Mouse (Mus musculus): ENCODE results near the gene Prkce. TPM values are rescaled to one million over a fixed set of nuclear protein-coding genes. Genes with fewer than 3 reads are reported as not detected.

Gene Prkce
- total and polyA plus RNA-seq, 3 experiments = 6.1 to 27.3 (median 26.0) TPM

GRCm38 (mm10) chr17:86622862-86623261, 455.3 kb downstream of the Prkce start:
- Histone ChIP-seq H3K9ac (ENCODE audit: low read depth, low read length) (no peak overlapping the region), H3K27me3 (ENCODE audit: control insufficient read depth, insufficient read depth, low read length) (no peaks in the 10 kb centered on the region), H3K36me3 (ENCODE audit: control insufficient read depth, insufficient read depth, low read length) (no peaks in the 10 kb centered on the region), H3K4me1 (ENCODE audit: control insufficient read depth, insufficient read depth, low read length) (peaks cover 13% of the 10 kb centered on the region), H3K79me2 (replicated peaks; ENCODE audit: control insufficient read depth, insufficient read depth, low read length) (no peaks in the 10 kb centered on the region), H3K27ac (no peak overlapping the region), H3K4me3 (no peak overlapping the region)
- TF ChIP-seq CTCF (IDR thresholded peaks at IDR 0.05) = no peak
- no peak for TF ChIP-seq EP300 (IDR thresholded peaks at IDR 0.05; ENCODE audit: insufficient read depth, low read depth, low read length)
- TF ChIP-seq POLR2A (IDR thresholded peaks at IDR 0.05; ENCODE audit: insufficient read depth, low read depth, low read length) = no peak
- DNase-seq = no peak
- 76% methylated on average over 3 of the region's 3 CpGs for WGBS
- intact Hi-C loops (cut with DNase I) = no loop called here

DNA sequence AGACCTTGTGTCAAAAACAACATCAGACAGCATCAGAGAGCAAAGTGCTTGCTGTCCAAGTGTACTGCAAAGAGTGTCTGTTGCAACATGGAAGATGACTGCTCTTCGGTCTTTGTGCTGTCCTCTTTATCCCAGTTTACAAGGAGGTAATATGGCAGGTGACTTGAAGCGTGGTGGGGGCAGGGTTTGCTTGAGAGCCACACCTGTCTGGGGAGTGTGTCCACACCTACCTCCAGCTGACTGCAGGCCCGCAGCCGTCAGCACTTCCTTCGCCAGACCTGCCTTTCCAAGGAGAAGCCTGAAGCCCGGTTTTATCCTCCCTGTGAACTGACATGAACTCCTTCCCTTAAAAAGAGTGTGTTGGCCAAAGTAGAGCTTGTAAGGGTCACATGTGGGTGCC, 458.9 kb downstream of the Prkce start:
- no peak for DNase-seq
- 88% methylated on average over 6 of the region's 6 CpGs for WGBS
- intact Hi-C loops (cut with DNase I) = no loop called here
- TF ChIP-seq CTCF (IDR thresholded peaks at IDR 0.05) = no peak
- TF ChIP-seq EP300 (IDR thresholded peaks at IDR 0.05; ENCODE audit: insufficient read depth, low read depth, low read length) = no peak
- no peak for TF ChIP-seq POLR2A (IDR thresholded peaks at IDR 0.05; ENCODE audit: insufficient read depth, low read depth, low read length)
- peaks cover 5% of the 10 kb centered on the region for H3K4me1 ChIP-seq (ENCODE audit: control insufficient read depth, insufficient read depth, low read length)
- no peaks in the 10 kb centered on the region for H3K36me3 ChIP-seq (ENCODE audit: control insufficient read depth, insufficient read depth, low read length)
- H3K79me2 ChIP-seq (replicated peaks; ENCODE audit: control insufficient read depth, insufficient read depth, low read length) = no peaks in the 10 kb centered on the region
- H3K4me3 ChIP-seq = no peak overlapping the region
- no peak overlapping the region for H3K27ac ChIP-seq
- H3K27me3 ChIP-seq (ENCODE audit: control insufficient read depth, insufficient read depth, low read length) = no peaks in the 10 kb centered on the region
- H3K9ac ChIP-seq (ENCODE audit: low read depth, low read length) = no peak overlapping the region

GRCm38 (mm10) chr17:86633131-86633530, 465.5 kb downstream of the Prkce start:
- intact Hi-C loops (cut with DNase I) = no loop called here
- Histone ChIP-seq H3K27ac (peak overlapping the region; percentile 16; the same call in 1 of the 2 replicates), H3K36me3 (ENCODE audit: control insufficient read depth, insufficient read depth, low read length) (no peaks in the 10 kb centered on the region), H3K4me1 (ENCODE audit: control insufficient read depth, insufficient read depth, low read length) (peaks cover 2% of the 10 kb centered on the region; the same call in 1 of the 2 replicates), H3K4me3 (no peak overlapping the region), H3K79me2 (replicated peaks; ENCODE audit: control insufficient read depth, insufficient read depth, low read length) (no peaks in the 10 kb centered on the region), H3K9ac (ENCODE audit: low read depth, low read length) (no peak overlapping the region), H3K27me3 (ENCODE audit: control insufficient read depth, insufficient read depth, low read length) (no peaks in the 10 kb centered on the region)
- WGBS = 33% methylated on average over 4 of the region's 4 CpGs
- no peak for TF ChIP-seq EP300 (IDR thresholded peaks at IDR 0.05; ENCODE audit: insufficient read depth, low read depth, low read length)
- TF ChIP-seq POLR2A (IDR thresholded peaks at IDR 0.05; ENCODE audit: insufficient read depth, low read depth, low read length) = no peak
- no peak for TF ChIP-seq CTCF (IDR thresholded peaks at IDR 0.05)
- DNase-seq = peak in 1 of 2 experiments; percentile 20

DNA sequence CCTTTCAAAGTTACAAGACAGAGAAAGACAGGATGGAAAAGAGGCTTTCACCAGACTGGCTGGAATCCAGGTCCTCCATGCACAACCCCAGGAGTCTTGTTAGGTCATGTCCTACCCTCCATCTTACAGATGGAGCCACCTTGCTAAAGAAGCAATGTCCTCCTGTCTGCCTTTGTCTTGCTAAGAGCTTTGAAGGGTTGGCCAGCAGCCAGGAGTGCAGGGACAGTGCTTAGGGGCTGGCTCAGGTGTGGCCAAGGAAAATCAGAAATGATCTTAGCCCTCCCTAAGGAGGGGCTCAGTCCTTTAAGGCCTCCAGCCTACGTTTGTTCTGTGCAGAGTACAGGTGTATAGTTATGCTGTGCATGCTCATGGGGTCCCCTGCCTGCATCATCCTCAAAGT, 469.7 kb downstream of the Prkce start:
- no peak for DNase-seq
- H3K4me3 ChIP-seq = no peak overlapping the region
- H3K4me1 ChIP-seq (ENCODE audit: control insufficient read depth, insufficient read depth, low read length) = peaks cover 2% of the 10 kb centered on the region; the same call in 1 of the 2 replicates
- H3K36me3 ChIP-seq (ENCODE audit: control insufficient read depth, insufficient read depth, low read length) = no peaks in the 10 kb centered on the region
- no peaks in the 10 kb centered on the region for H3K27me3 ChIP-seq (ENCODE audit: control insufficient read depth, insufficient read depth, low read length)
- 90% methylated on average over 1 of the region's 1 CpGs for WGBS
- H3K79me2 ChIP-seq (replicated peaks; ENCODE audit: control insufficient read depth, insufficient read depth, low read length) = no peaks in the 10 kb centered on the region
- H3K27ac ChIP-seq = no peak overlapping the region
- TF ChIP-seq EP300 (IDR thresholded peaks at IDR 0.05; ENCODE audit: insufficient read depth, low read depth, low read length) (no peak), POLR2A (IDR thresholded peaks at IDR 0.05; ENCODE audit: insufficient read depth, low read depth, low read length) (no peak), CTCF (IDR thresholded peaks at IDR 0.05) (no peak)
- intact Hi-C loops (cut with DNase I) = no loop called here
- no peak overlapping the region for H3K9ac ChIP-seq (ENCODE audit: low read depth, low read length)

DNA sequence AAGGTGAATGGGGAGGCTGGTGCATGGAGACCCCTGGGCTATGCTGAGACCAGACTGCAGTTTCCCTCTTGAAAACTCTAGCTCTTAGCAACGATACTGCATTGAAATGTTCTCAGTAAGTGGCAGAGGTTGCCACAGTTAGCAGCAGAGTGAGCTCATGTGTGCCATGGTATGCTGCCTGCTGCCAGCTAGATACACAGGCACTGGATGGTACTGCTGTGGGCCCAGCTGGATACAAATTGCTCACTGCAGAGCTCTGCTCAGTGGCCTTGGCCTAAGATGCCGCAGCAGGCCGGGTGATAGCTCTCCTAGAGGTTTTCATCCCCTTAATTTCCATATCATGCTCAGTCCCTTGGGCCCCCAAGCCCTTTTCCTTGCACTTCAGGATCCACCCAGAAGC, 471.7 kb downstream of the Prkce start:
- Histone ChIP-seq H3K4me3 (no peak overlapping the region), H3K36me3 (ENCODE audit: control insufficient read depth, insufficient read depth, low read length) (no peaks in the 10 kb centered on the region), H3K79me2 (replicated peaks; ENCODE audit: control insufficient read depth, insufficient read depth, low read length) (no peaks in the 10 kb centered on the region), H3K4me1 (ENCODE audit: control insufficient read depth, insufficient read depth, low read length) (no peaks in the 10 kb centered on the region), H3K27ac (no peak overlapping the region), H3K9ac (ENCODE audit: low read depth, low read length) (no peak overlapping the region), H3K27me3 (ENCODE audit: control insufficient read depth, insufficient read depth, low read length) (no peaks in the 10 kb centered on the region)
- no peak for DNase-seq
- intact Hi-C loops (cut with DNase I) = no loop called here
- 69% methylated on average over 3 of the region's 3 CpGs for WGBS
- TF ChIP-seq EP300 (IDR thresholded peaks at IDR 0.05; ENCODE audit: insufficient read depth, low read depth, low read length) (0 out of 2 replicates have a peak, but pooled peaks have one; percentile 29), CTCF (IDR thresholded peaks at IDR 0.05) (no peak)

DNA sequence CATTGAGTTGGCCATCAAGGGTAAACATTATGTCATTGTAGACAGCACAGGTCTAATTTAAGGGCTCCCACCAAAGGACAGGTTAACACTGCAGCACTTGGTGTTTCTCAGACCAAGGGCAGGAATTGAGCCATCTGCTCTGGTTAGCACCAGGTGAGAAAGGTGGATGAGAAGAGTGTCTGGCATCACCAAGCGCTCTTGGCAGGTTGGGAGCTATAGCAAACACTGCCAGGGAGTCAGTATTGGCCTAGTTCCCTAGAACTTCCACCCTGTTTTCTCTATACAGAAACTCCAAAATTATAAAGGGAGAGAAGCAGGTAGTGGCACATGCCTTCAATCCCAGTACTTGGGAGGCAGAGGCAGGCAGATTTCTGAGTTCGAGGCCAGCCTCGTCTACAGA, 479.6 kb downstream of the Prkce start:
- H3K4me3 ChIP-seq = no peak overlapping the region
- no peak overlapping the region for H3K27ac ChIP-seq
- intact Hi-C loops (cut with DNase I) = no loop called here
- no peaks in the 10 kb centered on the region for H3K79me2 ChIP-seq (replicated peaks; ENCODE audit: control insufficient read depth, insufficient read depth, low read length)
- H3K4me1 ChIP-seq (ENCODE audit: control insufficient read depth, insufficient read depth, low read length) = no peaks in the 10 kb centered on the region
- TF ChIP-seq EP300 (IDR thresholded peaks at IDR 0.05; ENCODE audit: insufficient read depth, low read depth, low read length) (no peak), POLR2A (IDR thresholded peaks at IDR 0.05; ENCODE audit: insufficient read depth, low read depth, low read length) (no peak), CTCF (IDR thresholded peaks at IDR 0.05) (no peak)
- no peak overlapping the region for H3K9ac ChIP-seq (ENCODE audit: low read depth, low read length)
- H3K36me3 ChIP-seq (ENCODE audit: control insufficient read depth, insufficient read depth, low read length) = no peaks in the 10 kb centered on the region
- WGBS = 95% methylated on average over 3 of the region's 3 CpGs
- H3K27me3 ChIP-seq (ENCODE audit: control insufficient read depth, insufficient read depth, low read length) = no peaks in the 10 kb centered on the region
- no peak for DNase-seq
